Mouse (Mus musculus): ENCODE measurements at regions not wholly inside any gene's neighbourhood (a gene's known extent, or its start where the extent isn't known, plus 50 kb on each side); places are given as distances from the start of the nearest gene placed in this dataset.
"Not testable (repeated sequence)": the region's sequence is repeated elsewhere in the genome, so short reads cannot be mapped to it uniquely, and the experiment has no call there.

GRCm38 (mm10) chr3:98968811-98969210 is 75.8 kb upstream of the Hao2 start:
- 34% methylated on average over 4 of the region's 4 CpGs for WGBS
- ATAC-seq (ENCODE audit: low read depth): no peak
- no peaks in the 10 kb centered on the region for H3K4me1 ChIP-seq (replicated peaks)

GRCm38 (mm10) chr3:98975777-98976176 is 82.7 kb upstream of the Hao2 start:
- H3K36me3 ChIP-seq: no peaks in the 10 kb centered on the region
- H3K9me3 ChIP-seq: no peaks in the 10 kb centered on the region
- WGBS: 10% methylated on average over 3 of the region's 3 CpGs
- no peak overlapping the region for H3K27ac ChIP-seq (replicated peaks)
- no peaks in the 10 kb centered on the region for H3K27me3 ChIP-seq
- no peak overlapping the region for H3K4me3 ChIP-seq
- no peaks in the 10 kb centered on the region for H3K4me1 ChIP-seq (replicated peaks)
- ATAC-seq (ENCODE audit: low read depth): no peak; the same call in 1 of the 2 replicates
- no peak overlapping the region for H3K4me2 ChIP-seq
- H3K9ac ChIP-seq: no peak overlapping the region

More at GRCm38 (mm10) chr3:98968811-98969210, 75.8 kb upstream of the Hao2 start:
- H3K27ac ChIP-seq (replicated peaks): no peak overlapping the region
- no peaks in the 10 kb centered on the region for H3K36me3 ChIP-seq
- no peaks in the 10 kb centered on the region for H3K27me3 ChIP-seq
- H3K9me3 ChIP-seq: 0 out of 2 replicates have a peak, but pooled peaks cover 3% of the 10 kb centered on the region
- H3K9ac ChIP-seq: no peak overlapping the region
- no peak overlapping the region for H3K4me2 ChIP-seq
- H3K4me3 ChIP-seq: no peak overlapping the region

GRCm38 (mm10) chr3:98982787-98983186 is 89.7 kb upstream of the Hao2 start:
- no peak overlapping the region for H3K4me3 ChIP-seq
- no peak overlapping the region for H3K27ac ChIP-seq (replicated peaks)
- no peaks in the 10 kb centered on the region for H3K4me1 ChIP-seq (replicated peaks)
- 95% methylated on average over 1 of the region's 1 CpGs for WGBS
- H3K36me3 ChIP-seq: no peaks in the 10 kb centered on the region
- ATAC-seq (ENCODE audit: low read depth): no peak
- H3K9ac ChIP-seq: no peak overlapping the region
- H3K27me3 ChIP-seq: no peaks in the 10 kb centered on the region
- no peak overlapping the region for H3K4me2 ChIP-seq
- no peaks in the 10 kb centered on the region for H3K9me3 ChIP-seq

- not testable (repeated sequence) for H3K27ac ChIP-seq (replicated peaks); ATAC-seq (ENCODE audit: low read depth)
- 70% methylated on average over 2 of the region's 2 CpGs for WGBS
Measured at GRCm38 (mm10) chr3:98987266-98987665, 94.2 kb upstream of the Hao2 start.

DNA sequence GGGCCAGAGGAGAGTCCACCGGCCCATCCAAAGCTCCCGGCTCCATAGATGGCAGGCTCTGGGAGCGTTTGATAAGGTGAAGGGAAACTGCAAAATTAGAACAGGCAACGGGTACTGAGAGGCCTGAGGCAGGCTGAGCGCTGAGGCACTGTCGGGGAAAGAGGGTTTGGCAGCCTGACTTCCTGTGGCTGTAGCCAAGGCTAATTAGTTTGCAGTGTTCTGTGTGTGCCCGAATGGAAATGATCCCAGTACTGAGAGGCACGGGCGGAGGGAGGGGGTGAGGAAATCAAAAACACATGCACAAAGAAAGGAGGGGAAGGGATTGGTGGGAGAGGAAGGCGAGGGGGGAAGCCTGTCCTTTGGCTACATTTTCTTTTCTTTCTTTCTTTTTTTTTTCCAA is 97.8 kb upstream of the Hao2 start:
- Histone ChIP-seq H3K4me2 (no peak overlapping the region), H3K27ac (replicated peaks) (no peak overlapping the region), H3K27me3 (no peaks in the 10 kb centered on the region)

More at GRCm38 (mm10) chr3:98987266-98987665, 94.2 kb upstream of the Hao2 start:
- not testable (repeated sequence) for H3K36me3 ChIP-seq; H3K4me1 ChIP-seq (replicated peaks); H3K4me2 ChIP-seq; H3K27me3 ChIP-seq; H3K9me3 ChIP-seq; H3K4me3 ChIP-seq; H3K9ac ChIP-seq

GRCm38 (mm10) chr3:98991276-98991675 is 98.2 kb upstream of the Hao2 start:
- H3K4me1 ChIP-seq (replicated peaks): no peaks in the 10 kb centered on the region
- H3K27me3 ChIP-seq: no peaks in the 10 kb centered on the region
- WGBS: 83% methylated on average over 6 of the region's 6 CpGs
- H3K4me3 ChIP-seq: no peak overlapping the region
- no peaks in the 10 kb centered on the region for H3K36me3 ChIP-seq
- H3K9me3 ChIP-seq: no peaks in the 10 kb centered on the region
- no peak overlapping the region for H3K9ac ChIP-seq
- H3K4me2 ChIP-seq: no peak overlapping the region
- no peak for ATAC-seq (ENCODE audit: low read depth)
- no peak overlapping the region for H3K27ac ChIP-seq (replicated peaks)

More for the DNA sequence above, 97.8 kb upstream of the Hao2 start:
- Histone ChIP-seq H3K4me3 (no peak overlapping the region), H3K9me3 (no peaks in the 10 kb centered on the region), H3K4me1 (replicated peaks) (no peaks in the 10 kb centered on the region), H3K36me3 (no peaks in the 10 kb centered on the region), H3K9ac (no peak overlapping the region)
- ATAC-seq (ENCODE audit: low read depth): 0 out of 2 replicates have a peak, but pooled peaks have one; percentile 56
- 39% methylated on average over 10 of the region's 10 CpGs for WGBS

- ATAC-seq (ENCODE audit: low read depth): no peak
- H3K4me2 ChIP-seq: no peak overlapping the region
- no peaks in the 10 kb centered on the region for H3K4me1 ChIP-seq (replicated peaks)
- no peaks in the 10 kb centered on the region for H3K9me3 ChIP-seq
- no peaks in the 10 kb centered on the region for H3K36me3 ChIP-seq
- no peak overlapping the region for H3K9ac ChIP-seq
- no peak overlapping the region for H3K4me3 ChIP-seq
- no peaks in the 10 kb centered on the region for H3K27me3 ChIP-seq
- no peak overlapping the region for H3K27ac ChIP-seq (replicated peaks)
Measured at GRCm38 (mm10) chr3:98994086-98994485, 101.0 kb upstream of the Hao2 start.

DNA sequence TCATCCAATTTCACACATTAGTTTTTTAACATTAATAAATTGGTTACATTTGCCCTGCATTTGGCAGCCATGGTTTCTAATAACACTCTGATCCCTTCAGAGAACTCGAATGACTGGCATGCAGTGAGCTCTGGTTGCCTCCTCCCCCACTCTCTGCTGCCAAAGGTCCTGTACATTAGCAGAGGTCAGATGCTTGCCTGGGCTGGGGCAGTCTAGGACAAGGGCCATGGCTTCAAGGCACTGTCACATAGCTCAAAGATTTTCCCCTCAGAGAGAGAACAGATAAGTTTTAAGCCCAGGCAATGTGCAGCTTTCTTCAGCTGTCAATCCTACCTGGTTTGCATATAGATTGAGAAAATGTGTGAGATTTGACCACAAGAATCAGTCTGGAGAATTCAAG is 110.2 kb upstream of the Wars2 start:
- 60% methylated on average over 1 of the region's 1 CpGs for WGBS
- H3K4me3 ChIP-seq: no peak overlapping the region
- no peak overlapping the region for H3K4me2 ChIP-seq
- no peaks in the 10 kb centered on the region for H3K27me3 ChIP-seq
- no peaks in the 10 kb centered on the region for H3K9me3 ChIP-seq
- ATAC-seq (ENCODE audit: low read depth): no peak
- no peaks in the 10 kb centered on the region for H3K4me1 ChIP-seq (replicated peaks)
- no peak overlapping the region for H3K9ac ChIP-seq
- no peaks in the 10 kb centered on the region for H3K36me3 ChIP-seq
- no peak overlapping the region for H3K27ac ChIP-seq (replicated peaks)

- Histone ChIP-seq H3K27ac (replicated peaks) (no peak overlapping the region), H3K4me3 (no peak overlapping the region), H3K27me3 (no peaks in the 10 kb centered on the region), H3K9ac (no peak overlapping the region), H3K9me3 (no peaks in the 10 kb centered on the region), H3K4me1 (replicated peaks) (no peaks in the 10 kb centered on the region), H3K36me3 (no peaks in the 10 kb centered on the region), H3K4me2 (no peak overlapping the region)
- ATAC-seq (ENCODE audit: low read depth): no peak
- 74% methylated on average over 6 of the region's 6 CpGs for WGBS
Measured at GRCm38 (mm10) chr3:99046190-99046589, 94.7 kb upstream of the Wars2 start.

- no peak overlapping the region for H3K27ac ChIP-seq (replicated peaks)
- H3K4me3 ChIP-seq: no peak overlapping the region
- 81% methylated on average over 5 of the region's 5 CpGs for WGBS
- no peak overlapping the region for H3K9ac ChIP-seq
- H3K27me3 ChIP-seq: no peaks in the 10 kb centered on the region
- no peak overlapping the region for H3K4me2 ChIP-seq
- no peaks in the 10 kb centered on the region for H3K36me3 ChIP-seq
- H3K4me1 ChIP-seq (replicated peaks): no peaks in the 10 kb centered on the region
- no peak for ATAC-seq (ENCODE audit: low read depth)
- H3K9me3 ChIP-seq: no peaks in the 10 kb centered on the region
Measured at GRCm38 (mm10) chr3:99047156-99047555, 93.7 kb upstream of the Wars2 start.

DNA sequence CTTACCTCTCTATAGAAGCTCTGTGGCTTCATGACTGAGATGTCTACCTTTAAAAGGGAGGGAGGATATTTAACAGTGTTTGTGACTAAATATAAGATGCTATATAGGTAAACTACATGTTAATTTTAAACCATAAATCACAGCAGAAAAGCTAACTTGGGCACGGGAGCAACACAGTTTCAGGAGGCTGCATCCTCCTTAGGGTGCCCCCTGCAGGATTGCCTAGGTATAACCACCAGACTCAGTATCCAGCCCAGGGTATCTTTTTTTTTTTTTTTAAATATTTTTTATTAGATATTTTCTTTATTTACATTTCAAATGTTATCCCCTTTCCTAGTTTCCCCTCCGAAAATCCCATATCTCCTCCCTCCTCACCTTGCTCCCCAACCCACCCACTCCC is 91.6 kb upstream of the Wars2 start:
- Histone ChIP-seq H3K4me1 (replicated peaks) (no peaks in the 10 kb centered on the region), H3K4me3 (no peak overlapping the region), H3K9ac (no peak overlapping the region), H3K9me3 (no peaks in the 10 kb centered on the region), H3K4me2 (no peak overlapping the region), H3K27me3 (no peaks in the 10 kb centered on the region), H3K36me3 (no peaks in the 10 kb centered on the region), H3K27ac (replicated peaks) (no peak overlapping the region)
- no peak for ATAC-seq (ENCODE audit: low read depth)
- WGBS: 62% methylated on average over 2 of the region's 2 CpGs

DNA sequence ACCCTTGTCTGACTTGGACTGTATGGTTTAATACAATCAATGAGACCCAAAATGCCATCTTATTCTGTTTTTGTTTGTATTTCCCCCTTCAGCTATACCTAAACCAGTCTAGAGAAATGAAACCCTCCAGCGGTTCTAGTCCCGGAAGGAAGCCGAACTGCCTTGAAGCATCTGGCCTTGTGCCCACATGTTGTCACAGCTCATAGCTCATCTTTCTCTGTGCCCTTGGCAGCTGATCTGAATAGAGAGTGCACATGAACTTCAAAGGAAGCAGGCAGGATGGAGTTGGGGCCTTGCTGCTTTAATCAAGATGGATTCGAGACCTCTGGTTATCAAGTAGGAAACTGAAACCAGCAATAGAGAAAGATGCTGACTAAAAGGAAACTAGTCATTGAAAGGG is 88.7 kb upstream of the Wars2 start:
- 90% methylated on average over 4 of the region's 4 CpGs for WGBS
- no peak overlapping the region for H3K27ac ChIP-seq (replicated peaks)
- no peaks in the 10 kb centered on the region for H3K4me1 ChIP-seq (replicated peaks)
- H3K9me3 ChIP-seq: no peaks in the 10 kb centered on the region
- H3K36me3 ChIP-seq: no peaks in the 10 kb centered on the region
- H3K9ac ChIP-seq: no peak overlapping the region
- no peak for ATAC-seq (ENCODE audit: low read depth)
- no peaks in the 10 kb centered on the region for H3K27me3 ChIP-seq
- no peak overlapping the region for H3K4me3 ChIP-seq
- no peak overlapping the region for H3K4me2 ChIP-seq

- H3K4me3 ChIP-seq: no peak overlapping the region
- H3K9ac ChIP-seq: no peak overlapping the region
- H3K27me3 ChIP-seq: no peaks in the 10 kb centered on the region
- H3K4me2 ChIP-seq: no peak overlapping the region
- no peak for ATAC-seq (ENCODE audit: low read depth)
- no peaks in the 10 kb centered on the region for H3K9me3 ChIP-seq
- H3K27ac ChIP-seq (replicated peaks): no peak overlapping the region
- H3K4me1 ChIP-seq (replicated peaks): no peaks in the 10 kb centered on the region
- no peaks in the 10 kb centered on the region for H3K36me3 ChIP-seq
- 83% methylated on average over 3 of the region's 3 CpGs for WGBS
Measured at GRCm38 (mm10) chr3:99067168-99067567, 73.7 kb upstream of the Wars2 start.

All from neural tube, embryonic 13.5 days (tissue).